Mouse (Mus musculus) CD4-positive naive resting alpha-beta T cell, adult 57 days (primary cell): ENCODE data around the gene Tecta. TPM values are rescaled to one million over a fixed set of nuclear protein-coding genes. Genes with fewer than 3 reads are reported as not detected.

Experiments
- total RNA-seq: library from RNA; stranded (reverse); gene quantifications from one replicate; pipeline ENCODE4 v1.2.4, GENCODE M21; 2023

Gene Tecta
- total RNA-seq: 0.65 TPM

GRCm38 (mm10) chr9:42399829-42400228 is at the start of gene Tecta:
Tecta (minus strand) TSS chr9:42399929.

Other genes starting within 250 kb of the Tecta start
- 29.1 TPM for gene Sc5d, start 135.7 kb downstream of the Tecta start, total RNA-seq
- 62.5 TPM for gene Tbcel, start 107.9 kb upstream of the Tecta start, total RNA-seq